Mouse (Mus musculus): ENCODE measurements at regions not wholly inside any gene's neighbourhood (a gene's known extent, or its start where the extent isn't known, plus 50 kb on each side); places are given as distances from the start of the nearest gene placed in this dataset.

- Histone ChIP-seq H3K27ac (ENCODE audit: insufficient read depth, low read depth) (no peak overlapping the region), H3K4me3 (replicated peaks in 1 of 3; ENCODE audit: low read depth in 2 of 3, low read length in 2 of 3, poor library complexity in 1 of 3) (no peak overlapping the region), H3K4me1 (ENCODE audit: control insufficient read depth in 1 of 2, insufficient read depth in 2 of 2) (no peaks in the 10 kb centered on the region), H3K9me3 (replicated peaks; ENCODE audit: low read length) (peaks cover 3% of the 10 kb centered on the region), H3K4me2 (ENCODE audit: insufficient read depth, low read depth, poor library complexity, severe bottlenecking) (no peak overlapping the region), H3K79me2 (replicated peaks; ENCODE audit: control insufficient read depth, extremely low read depth, insufficient read depth, poor library complexity, severe bottlenecking) (no peaks in the 10 kb centered on the region), H3K27me3 (replicated peaks) (no peaks in the 10 kb centered on the region), H3K36me3 (replicated peaks in 1 of 2; ENCODE audit: control insufficient read depth in 1 of 2, insufficient read depth in 1 of 2, low read length in 1 of 2) (no peaks in the 10 kb centered on the region), H3K9ac (ENCODE audit: insufficient read depth, low read depth) (no peak overlapping the region)
- in situ Hi-C loops (cut with MboI; ENCODE audit: low pct_ligation_motif_present, low pct_unique_long_range_greater_than_20kb, low sequenced_read_pairs) (no loop called here), dilution Hi-C loops (cut with MboI; ENCODE audit: extremely low pct_ligation_motif_present, extremely low pct_unique_long_range_greater_than_20kb, low sequenced_read_pairs) (no loop called here)
- no peak for DNase-seq (ENCODE audit: extremely low read depth)
- TF ChIP-seq MYC (IDR thresholded peaks at IDR 0.05; ENCODE audit: low read depth, low read length) (no peak), MXI1 (IDR thresholded peaks at IDR 0.05; ENCODE audit: low read depth, low read length) (no peak), MAFK (IDR thresholded peaks at IDR 0.05; ENCODE audit: insufficient replicate concordance, low read length) (no peak)
These were observed 113.2 kb upstream of the 1810046K07Rik start for GRCm38 (mm10) chr9:51441773-51442381.

DNA sequence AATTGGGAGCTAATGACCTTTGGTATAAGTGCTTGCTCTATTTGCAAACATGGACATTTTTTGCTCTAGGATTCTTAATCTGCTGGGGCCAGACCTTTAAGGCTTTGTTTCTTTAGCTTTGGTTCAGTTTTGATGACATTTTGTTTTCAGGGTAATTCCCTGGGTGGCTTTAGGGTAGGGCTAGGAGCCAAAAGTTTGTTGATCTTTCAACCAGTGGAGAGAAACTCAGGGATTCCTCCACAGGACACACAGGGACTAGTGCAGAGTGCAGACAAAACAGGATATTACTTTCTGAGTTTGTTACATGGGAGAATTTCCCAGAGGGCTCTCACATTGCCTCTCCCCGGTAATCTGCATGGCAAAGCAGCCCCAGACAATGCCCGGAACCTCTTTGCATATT, 127.0 kb upstream of the 1810046K07Rik start:
- Histone ChIP-seq H3K36me3 (replicated peaks in 1 of 2; ENCODE audit: control insufficient read depth in 1 of 2, insufficient read depth in 1 of 2, low read length in 1 of 2) (no peaks in the 10 kb centered on the region), H3K4me3 (replicated peaks in 1 of 3; ENCODE audit: low read depth in 2 of 3, low read length in 2 of 3, poor library complexity in 1 of 3) (no peak overlapping the region), H3K79me2 (replicated peaks; ENCODE audit: control insufficient read depth, extremely low read depth, insufficient read depth, poor library complexity, severe bottlenecking) (no peaks in the 10 kb centered on the region), H3K4me2 (ENCODE audit: insufficient read depth, low read depth, poor library complexity, severe bottlenecking) (peak overlapping the region; percentile 29; the same call in 1 of the 2 replicates), H3K4me1 (ENCODE audit: control insufficient read depth in 1 of 2, insufficient read depth in 2 of 2) (no peaks in the 10 kb centered on the region), H3K27me3 (replicated peaks) (no peaks in the 10 kb centered on the region), H3K27ac (ENCODE audit: insufficient read depth, low read depth) (no peak overlapping the region), H3K9me3 (replicated peaks; ENCODE audit: low read length) (no peaks in the 10 kb centered on the region), H3K9ac (ENCODE audit: insufficient read depth, low read depth) (no peak overlapping the region)
- dilution Hi-C loops (cut with MboI; ENCODE audit: extremely low pct_ligation_motif_present, extremely low pct_unique_long_range_greater_than_20kb, low sequenced_read_pairs), result no loop called here
- DNase-seq (ENCODE audit: extremely low read depth), result no peak
- no peak for TF ChIP-seq RCOR1 (conservative IDR thresholded peaks at IDR 0.05; ENCODE audit: low read depth, low read length)
- no peak for TF ChIP-seq ZNF384 (IDR thresholded peaks at IDR 0.05; ENCODE audit: low read depth, low read length)
- in situ Hi-C loops (cut with MboI; ENCODE audit: low pct_ligation_motif_present, low pct_unique_long_range_greater_than_20kb, low sequenced_read_pairs), result no loop called here

DNA sequence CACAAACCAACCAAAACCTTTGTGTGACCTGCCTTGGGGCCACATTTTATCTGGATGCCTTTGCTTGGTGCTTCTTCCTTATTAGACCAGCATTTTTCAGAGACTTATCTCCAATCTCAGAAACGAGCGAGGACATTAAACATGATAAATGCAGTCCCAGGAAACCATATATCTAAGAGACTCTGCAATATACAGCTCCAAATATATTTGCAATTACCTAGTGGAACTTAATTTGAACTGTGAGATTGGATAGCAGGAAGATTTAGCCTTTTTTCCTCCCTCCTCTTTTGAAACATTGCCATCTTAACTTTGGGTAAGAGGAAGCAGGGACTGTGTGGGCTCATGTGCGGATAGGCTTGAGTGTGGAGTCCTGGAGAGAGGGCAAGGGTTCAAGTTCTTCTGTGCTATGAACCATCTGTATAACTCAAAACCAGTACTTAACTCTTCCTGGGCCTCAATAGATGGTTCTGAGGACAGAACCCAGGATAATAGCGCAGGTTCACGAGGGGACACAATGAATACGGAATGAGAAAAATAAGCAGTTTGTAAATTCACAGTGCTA, 133.8 kb upstream of the 1810046K07Rik start:
- in situ Hi-C loops (cut with MboI; ENCODE audit: low pct_ligation_motif_present, low pct_unique_long_range_greater_than_20kb, low sequenced_read_pairs), result no loop called here
- no peaks in the 10 kb centered on the region for H3K36me3 ChIP-seq (replicated peaks in 1 of 2; ENCODE audit: control insufficient read depth in 1 of 2, insufficient read depth in 1 of 2, low read length in 1 of 2)
- dilution Hi-C loops (cut with MboI; ENCODE audit: extremely low pct_ligation_motif_present, extremely low pct_unique_long_range_greater_than_20kb, low sequenced_read_pairs), result no loop called here
- TF ChIP-seq SIN3A (IDR thresholded peaks at IDR 0.05; ENCODE audit: low read length) (no peak), MYC (IDR thresholded peaks at IDR 0.05; ENCODE audit: low read depth, low read length) (no peak), RAD21 (IDR thresholded peaks at IDR 0.05; ENCODE audit: low read depth, low read length) (no peak), GABPA (IDR thresholded peaks at IDR 0.05; ENCODE audit: insufficient replicate concordance, low read depth, low read length) (no peak), CTCF (conservative IDR thresholded peaks at IDR 0.05 in 1 of 2, IDR thresholded peaks at IDR 0.05 in 1 of 2; ENCODE audit: low read depth in 2 of 2, low read length in 2 of 2) (no peak), USF2 (conservative IDR thresholded peaks at IDR 0.05; ENCODE audit: low read depth, low read length) (no peak), TCF12 (IDR thresholded peaks at IDR 0.05; ENCODE audit: low read depth, low read length) (no peak), ZC3H11A (IDR thresholded peaks at IDR 0.05; ENCODE audit: low read depth, low read length) (no peak), KAT2A (IDR thresholded peaks at IDR 0.05; ENCODE audit: insufficient replicate concordance, low read length) (no peak), PAX5 (IDR thresholded peaks at IDR 0.05; ENCODE audit: low read length) (no peak), EP300 (IDR thresholded peaks at IDR 0.05; ENCODE audit: low read length) (no peak)
- DNase-seq (ENCODE audit: extremely low read depth), result no peak
- H3K79me2 ChIP-seq (replicated peaks; ENCODE audit: control insufficient read depth, extremely low read depth, insufficient read depth, poor library complexity, severe bottlenecking), result no peaks in the 10 kb centered on the region
- no peak overlapping the region for H3K4me2 ChIP-seq (ENCODE audit: insufficient read depth, low read depth, poor library complexity, severe bottlenecking)
- no peak overlapping the region for H3K9ac ChIP-seq (ENCODE audit: insufficient read depth, low read depth)
- no peaks in the 10 kb centered on the region for H3K9me3 ChIP-seq (replicated peaks; ENCODE audit: low read length)
- H3K27ac ChIP-seq (ENCODE audit: insufficient read depth, low read depth), result no peak overlapping the region
- H3K4me1 ChIP-seq (ENCODE audit: control insufficient read depth in 1 of 2, insufficient read depth in 2 of 2), result no peaks in the 10 kb centered on the region
- no peaks in the 10 kb centered on the region for H3K27me3 ChIP-seq (replicated peaks)
- H3K4me3 ChIP-seq (replicated peaks in 1 of 3; ENCODE audit: low read depth in 2 of 3, low read length in 2 of 3, poor library complexity in 1 of 3), result no peak overlapping the region
